Mouse (Mus musculus): ENCODE measurements around the gene Cyp2d26. TPM values are rescaled to one million over a fixed set of nuclear protein-coding genes. Genes with fewer than 3 reads are reported as not detected.

The Cyp2d26 gene
- not detected in 2 replicates for polyA plus RNA-seq (2012; ENCODE audit: insufficient read depth, insufficient read length, missing spikeins)

DNA sequence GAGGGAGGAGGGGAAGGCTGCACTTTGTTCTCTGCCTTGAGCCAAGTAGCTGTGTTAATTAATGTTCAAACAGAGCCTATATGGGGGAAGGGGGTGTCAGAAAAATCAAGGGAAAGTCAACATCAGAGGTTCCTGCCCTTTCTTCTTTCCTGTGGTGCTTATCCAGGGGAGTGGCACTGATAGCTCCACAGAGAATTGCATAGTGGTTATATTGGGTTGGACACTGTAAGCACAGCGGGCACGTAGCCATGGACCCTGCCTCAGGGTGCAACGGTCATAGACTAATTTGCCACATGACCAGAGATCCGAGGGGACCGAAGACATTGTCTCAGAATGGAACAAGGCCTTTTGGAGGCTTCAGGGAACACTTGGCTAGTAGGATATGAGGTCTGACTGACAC lies at the start of gene Cyp2d26:
TSS of gene Cyp2d26 (minus strand) at position 18 of the 400 bp plus-strand sequence.
- Histone ChIP-seq H3K4me1 (ENCODE audit: control insufficient read depth, insufficient read depth, low read length) (no peaks in the 10 kb centered on the region), H3K4me3 (ENCODE audit: insufficient read depth, low read length) (no peak within 1 kb of the TSS), H3K27ac (ENCODE audit: insufficient read depth, low read depth, low read length) (no peak within 1 kb of the TSS)
- TF ChIP-seq CTCF (IDR thresholded peaks at IDR 0.05; ENCODE audit: low read depth, low read length) (no peak), POLR2A (IDR thresholded peaks at IDR 0.05; ENCODE audit: borderline replicate concordance, low read depth, low read length) (no peak)

DNA sequence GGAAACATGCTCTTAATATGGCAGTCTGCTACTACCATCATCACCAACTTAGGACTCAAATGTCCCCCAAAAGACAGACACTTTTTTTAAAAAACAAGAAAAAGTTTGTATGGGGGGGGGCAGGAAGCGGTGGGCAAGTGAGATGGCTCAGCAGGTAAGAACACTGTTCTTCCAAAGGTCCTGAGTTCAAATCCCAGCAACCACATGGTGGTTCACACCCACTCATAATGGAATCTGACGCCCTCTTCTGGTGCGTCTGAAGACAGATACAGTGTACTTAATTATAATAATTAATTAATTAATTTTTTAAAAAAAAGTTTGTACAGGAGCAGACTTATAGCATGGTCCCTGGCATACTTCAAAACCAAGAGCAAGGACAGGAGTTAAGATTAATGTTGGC lies 45.1 kb upstream of the Cyp2d26 start:
- H3K4me1 ChIP-seq (ENCODE audit: control insufficient read depth, insufficient read depth, low read length), result peaks cover 3% of the 10 kb centered on the region; the same call in 1 of the 2 replicates
- no peak overlapping the region for H3K4me3 ChIP-seq (ENCODE audit: insufficient read depth, low read length)
- no peak overlapping the region for H3K27ac ChIP-seq (ENCODE audit: insufficient read depth, low read depth, low read length)
- TF ChIP-seq CTCF (IDR thresholded peaks at IDR 0.05; ENCODE audit: low read depth, low read length) (no peak), POLR2A (IDR thresholded peaks at IDR 0.05; ENCODE audit: borderline replicate concordance, low read depth, low read length) (no peak)

DNA sequence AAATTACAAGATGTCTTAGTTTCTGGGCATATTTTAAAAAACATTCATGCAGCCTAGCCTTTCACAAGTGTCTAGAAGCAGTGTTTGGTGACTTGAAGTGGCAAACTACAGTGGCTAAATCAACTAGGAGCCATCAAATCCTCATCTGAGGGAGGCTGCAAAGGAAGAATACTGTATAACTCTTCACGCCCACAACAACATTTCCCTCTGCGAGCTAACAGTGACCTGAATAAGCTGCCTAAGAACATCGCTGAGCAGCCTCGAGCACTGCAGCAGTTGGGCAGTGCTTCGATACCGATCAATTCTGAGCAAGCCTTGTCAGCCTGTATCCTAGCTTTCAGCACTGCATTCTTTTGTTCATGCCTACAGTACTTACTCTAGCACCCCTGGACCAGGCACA lies 35.8 kb upstream of the Cyp2d26 start:
- TF ChIP-seq POLR2A (IDR thresholded peaks at IDR 0.05; ENCODE audit: borderline replicate concordance, low read depth, low read length) (no peak), CTCF (IDR thresholded peaks at IDR 0.05; ENCODE audit: low read depth, low read length) (no peak)
- Histone ChIP-seq H3K4me3 (ENCODE audit: insufficient read depth, low read length) (no peak overlapping the region), H3K27ac (ENCODE audit: insufficient read depth, low read depth, low read length) (no peak overlapping the region), H3K4me1 (ENCODE audit: control insufficient read depth, insufficient read depth, low read length) (no peaks in the 10 kb centered on the region)

DNA sequence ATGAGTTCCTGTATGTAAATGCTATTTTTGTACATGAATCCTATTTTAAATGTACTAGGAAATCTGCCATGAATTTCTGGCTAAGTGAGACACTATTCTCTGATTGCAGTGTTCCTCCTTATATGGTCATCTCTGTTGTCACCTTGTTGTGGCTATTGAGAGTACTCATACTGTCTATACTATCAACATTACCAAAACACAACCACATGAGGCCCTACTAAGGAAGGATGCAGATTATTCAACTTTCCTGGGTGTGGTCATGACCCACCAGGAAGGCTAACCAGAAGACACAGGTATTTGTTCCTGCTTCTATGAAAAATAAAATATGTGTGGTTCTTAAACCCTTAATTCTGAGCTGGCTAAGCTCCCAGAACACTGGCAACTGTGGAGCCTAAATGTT lies 31.8 kb upstream of the Cyp2d26 start:
- H3K27ac ChIP-seq (ENCODE audit: insufficient read depth, low read depth, low read length), result no peak overlapping the region
- no peak for TF ChIP-seq CTCF (IDR thresholded peaks at IDR 0.05; ENCODE audit: low read depth, low read length)
- no peak for TF ChIP-seq POLR2A (IDR thresholded peaks at IDR 0.05; ENCODE audit: borderline replicate concordance, low read depth, low read length)
- 0 out of 2 replicates have a peak, but pooled peaks cover 2% of the 10 kb centered on the region for H3K4me1 ChIP-seq (ENCODE audit: control insufficient read depth, insufficient read depth, low read length)
- H3K4me3 ChIP-seq (ENCODE audit: insufficient read depth, low read length), result no peak overlapping the region

DNA sequence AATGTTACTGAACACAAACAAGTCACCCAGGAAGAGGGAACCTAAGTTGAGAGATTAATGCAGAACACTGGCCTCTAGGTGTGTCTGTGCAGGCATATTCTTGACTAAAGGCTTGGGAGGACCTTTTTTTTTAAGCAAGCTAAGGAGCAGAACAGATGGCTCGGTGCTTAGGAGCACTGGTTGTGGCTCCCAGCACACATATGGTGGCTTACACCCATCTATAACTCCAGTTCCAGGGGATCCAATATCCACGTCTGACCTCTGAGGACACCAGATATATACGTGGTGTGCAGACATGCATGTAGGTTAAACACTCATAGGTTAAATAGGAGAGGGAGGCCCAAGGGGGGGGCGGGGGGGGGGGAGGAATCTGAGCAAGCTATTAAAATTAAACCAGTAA lies 28.3 kb upstream of the Cyp2d26 start:
- H3K4me3 ChIP-seq (ENCODE audit: insufficient read depth, low read length), result no peak overlapping the region
- TF ChIP-seq POLR2A (IDR thresholded peaks at IDR 0.05; ENCODE audit: borderline replicate concordance, low read depth, low read length) (no peak), CTCF (IDR thresholded peaks at IDR 0.05; ENCODE audit: low read depth, low read length) (no peak)
- peaks cover 10% of the 10 kb centered on the region for H3K4me1 ChIP-seq (ENCODE audit: control insufficient read depth, insufficient read depth, low read length)
- H3K27ac ChIP-seq (ENCODE audit: insufficient read depth, low read depth, low read length), result no peak overlapping the region

DNA sequence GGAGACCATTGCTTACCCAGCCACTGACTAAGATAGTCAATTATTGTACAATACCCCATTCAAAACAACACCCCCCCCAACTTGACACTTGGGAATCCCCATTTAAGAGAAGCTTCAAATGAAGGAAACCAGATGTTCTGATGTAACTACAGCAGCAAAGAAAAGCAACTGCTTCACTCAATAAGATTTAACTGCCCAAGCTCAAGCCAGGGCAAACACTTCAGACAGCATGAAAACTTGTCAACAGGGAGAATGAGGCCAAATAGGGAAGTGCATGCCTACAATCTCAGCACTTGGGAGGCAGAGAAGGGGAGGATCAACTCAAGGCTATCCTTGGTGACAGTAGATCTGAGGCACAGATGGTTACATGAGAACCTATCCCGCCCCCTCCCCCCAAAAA lies 27.6 kb upstream of the Cyp2d26 start:
- H3K27ac ChIP-seq (ENCODE audit: insufficient read depth, low read depth, low read length), result no peak overlapping the region
- no peak for TF ChIP-seq POLR2A (IDR thresholded peaks at IDR 0.05; ENCODE audit: borderline replicate concordance, low read depth, low read length)
- no peak for TF ChIP-seq CTCF (IDR thresholded peaks at IDR 0.05; ENCODE audit: low read depth, low read length)
- no peak overlapping the region for H3K4me3 ChIP-seq (ENCODE audit: insufficient read depth, low read length)
- H3K4me1 ChIP-seq (ENCODE audit: control insufficient read depth, insufficient read depth, low read length), result peaks cover 10% of the 10 kb centered on the region

DNA sequence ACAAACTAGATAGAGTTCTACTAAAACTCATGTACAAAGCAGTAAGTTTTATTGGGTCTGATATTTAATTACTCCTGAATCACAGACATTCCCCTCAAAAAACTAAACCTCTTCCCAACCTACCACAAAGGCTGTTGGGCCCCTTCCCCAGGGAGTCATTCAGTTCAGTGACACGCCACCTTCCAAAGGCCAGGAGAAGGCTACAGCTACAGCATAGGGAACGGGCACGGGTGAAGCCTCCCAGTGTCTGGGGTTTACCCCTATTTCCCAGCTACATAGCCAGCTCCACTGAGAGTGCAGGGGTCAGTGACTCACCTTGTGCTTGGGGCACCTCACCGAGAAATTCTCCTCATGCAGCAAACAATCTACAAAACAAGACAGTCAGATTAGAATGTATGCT lies 21.2 kb upstream of the Cyp2d26 start:
- Histone ChIP-seq H3K4me3 (ENCODE audit: insufficient read depth, low read length) (no peak overlapping the region), H3K4me1 (ENCODE audit: control insufficient read depth, insufficient read depth, low read length) (peaks cover 8% of the 10 kb centered on the region), H3K27ac (ENCODE audit: insufficient read depth, low read depth, low read length) (no peak overlapping the region)
- TF ChIP-seq CTCF (IDR thresholded peaks at IDR 0.05; ENCODE audit: low read depth, low read length), result no peak
- TF ChIP-seq POLR2A (IDR thresholded peaks at IDR 0.05; ENCODE audit: borderline replicate concordance, low read depth, low read length), result no peak

DNA sequence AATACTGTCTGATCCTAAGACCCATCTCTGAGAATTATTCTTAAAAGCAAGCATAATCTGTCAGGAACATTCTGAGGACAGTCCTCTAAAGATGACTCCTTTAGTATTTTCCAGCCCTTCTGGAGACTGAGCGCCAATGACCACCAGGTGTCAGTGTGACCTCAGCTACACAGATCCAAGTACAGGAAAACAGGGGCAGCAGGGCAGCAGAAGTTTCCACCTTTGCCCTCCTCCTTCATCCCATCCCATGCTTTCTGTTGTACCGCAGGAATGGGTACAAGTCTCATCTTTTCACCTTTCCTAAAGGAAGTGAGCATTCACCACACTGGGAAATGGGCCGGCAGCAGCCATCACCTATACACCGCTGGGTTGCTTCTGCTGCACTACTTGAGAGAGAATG lies 20.7 kb upstream of the Cyp2d26 start:
- Histone ChIP-seq H3K4me1 (ENCODE audit: control insufficient read depth, insufficient read depth, low read length) (peaks cover 8% of the 10 kb centered on the region), H3K4me3 (ENCODE audit: insufficient read depth, low read length) (no peak overlapping the region), H3K27ac (ENCODE audit: insufficient read depth, low read depth, low read length) (no peak overlapping the region)
- TF ChIP-seq CTCF (IDR thresholded peaks at IDR 0.05; ENCODE audit: low read depth, low read length) (peak; percentile 85), POLR2A (IDR thresholded peaks at IDR 0.05; ENCODE audit: borderline replicate concordance, low read depth, low read length) (no peak)

DNA sequence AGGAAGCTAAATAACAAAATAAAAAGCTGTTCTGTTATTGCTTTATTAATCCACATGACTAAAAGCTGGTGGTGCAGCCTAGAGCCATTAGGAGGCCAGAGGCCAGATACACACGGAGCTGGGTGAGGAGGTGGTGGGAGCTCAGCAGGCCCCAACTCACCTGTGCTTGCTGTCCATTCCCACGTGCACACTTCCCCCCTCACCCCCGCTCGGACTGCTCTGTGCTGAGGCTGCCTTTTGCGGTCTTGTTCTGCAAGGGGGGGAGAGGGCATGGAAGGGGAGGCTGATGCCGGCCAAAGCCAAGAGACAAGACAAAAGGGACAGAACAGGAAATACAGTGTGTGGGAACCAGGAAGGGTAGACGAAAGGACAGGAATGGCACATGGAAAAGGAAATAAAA lies 20.2 kb upstream of the Cyp2d26 start:
- Histone ChIP-seq H3K4me3 (ENCODE audit: insufficient read depth, low read length) (no peak overlapping the region), H3K27ac (ENCODE audit: insufficient read depth, low read depth, low read length) (no peak overlapping the region), H3K4me1 (ENCODE audit: control insufficient read depth, insufficient read depth, low read length) (peaks cover 8% of the 10 kb centered on the region)
- no peak for TF ChIP-seq POLR2A (IDR thresholded peaks at IDR 0.05; ENCODE audit: borderline replicate concordance, low read depth, low read length)
- no peak for TF ChIP-seq CTCF (IDR thresholded peaks at IDR 0.05; ENCODE audit: low read depth, low read length)

DNA sequence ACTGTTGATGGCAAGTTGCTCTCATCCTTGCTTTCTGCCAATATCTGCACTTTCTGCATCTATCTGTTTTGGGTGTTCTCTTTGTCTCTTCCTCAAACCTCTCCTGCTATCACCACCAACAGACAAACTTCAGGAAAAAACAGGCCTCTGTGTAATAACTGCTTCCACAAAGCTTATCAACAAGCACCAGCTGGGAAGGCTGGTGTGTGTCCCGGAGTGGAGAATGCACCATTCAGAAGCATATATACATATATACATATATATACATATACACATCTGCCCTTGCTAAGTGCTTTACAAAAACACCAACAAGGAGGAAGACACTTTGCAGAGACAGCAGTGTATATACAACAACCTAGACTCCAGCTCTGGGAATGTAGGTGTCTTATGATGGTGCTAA lies 16.5 kb upstream of the Cyp2d26 start:
- H3K4me1 ChIP-seq (ENCODE audit: control insufficient read depth, insufficient read depth, low read length), result peaks cover 9% of the 10 kb centered on the region
- TF ChIP-seq POLR2A (IDR thresholded peaks at IDR 0.05; ENCODE audit: borderline replicate concordance, low read depth, low read length), result no peak
- no peak for TF ChIP-seq CTCF (IDR thresholded peaks at IDR 0.05; ENCODE audit: low read depth, low read length)
- H3K27ac ChIP-seq (ENCODE audit: insufficient read depth, low read depth, low read length), result no peak overlapping the region
- H3K4me3 ChIP-seq (ENCODE audit: insufficient read depth, low read length), result no peak overlapping the region

DNA sequence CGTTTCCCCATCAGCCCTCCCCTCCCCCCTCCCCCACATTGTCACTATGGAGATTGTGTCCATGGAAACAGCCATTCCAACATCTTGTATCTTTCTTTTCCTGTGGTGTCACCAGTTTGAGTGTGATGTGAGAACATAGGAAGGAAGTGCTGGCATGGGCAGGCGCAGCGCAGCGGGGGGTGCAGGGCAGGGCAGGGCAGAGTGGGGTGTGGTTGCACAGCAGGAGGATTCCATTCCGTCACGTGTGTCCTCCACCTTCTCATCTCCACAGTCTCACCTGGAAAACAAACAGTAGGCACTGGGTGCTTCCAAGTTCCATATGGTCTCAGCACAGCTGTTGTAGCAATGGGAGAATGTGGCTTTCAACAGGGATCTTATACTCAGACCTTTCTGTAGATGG lies 15.4 kb upstream of the Cyp2d26 start:
- no peak overlapping the region for H3K27ac ChIP-seq (ENCODE audit: insufficient read depth, low read depth, low read length)
- H3K4me1 ChIP-seq (ENCODE audit: control insufficient read depth, insufficient read depth, low read length), result peaks cover 9% of the 10 kb centered on the region
- TF ChIP-seq POLR2A (IDR thresholded peaks at IDR 0.05; ENCODE audit: borderline replicate concordance, low read depth, low read length) (no peak), CTCF (IDR thresholded peaks at IDR 0.05; ENCODE audit: low read depth, low read length) (no peak)
- no peak overlapping the region for H3K4me3 ChIP-seq (ENCODE audit: insufficient read depth, low read length)

Measured in bone marrow macrophage, adult 2 months (primary cell).